Mouse (Mus musculus): ENCODE data around the gene Hs2st1. TPM values are rescaled to one million over a fixed set of nuclear protein-coding genes. Genes with fewer than 3 reads are reported as not detected.

The Hs2st1 gene
- total and polyA plus RNA-seq, 3 experiments, result 17.6 to 36.4 (median 29.7) TPM

DNA sequence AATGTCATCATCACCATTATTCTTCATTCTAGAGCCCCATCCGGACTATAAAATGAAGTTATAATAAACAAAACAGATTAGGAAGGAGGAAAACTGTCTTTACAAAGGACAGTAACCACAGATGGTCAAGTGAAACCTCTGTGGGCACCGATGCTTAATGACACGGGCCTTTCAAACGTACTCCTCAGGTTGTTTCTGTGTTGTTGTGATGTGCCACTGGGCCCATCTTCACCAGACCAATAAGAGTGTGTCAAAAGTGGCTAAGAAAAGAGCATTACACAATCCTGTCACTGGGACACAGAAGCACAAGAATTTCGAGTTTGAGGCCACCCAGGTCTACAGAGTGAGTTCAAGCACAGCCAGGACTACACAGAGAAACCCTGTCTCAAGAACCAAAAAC is 95.3 kb downstream of the Hs2st1 start:
- no peaks in the 10 kb centered on the region for H3K27me3 ChIP-seq (replicated peaks)
- no peak for DNase-seq (ENCODE audit: extremely low read depth)
- H3K9ac ChIP-seq (ENCODE audit: insufficient read depth, low read depth), result no peak overlapping the region
- no peak overlapping the region for H3K4me2 ChIP-seq (ENCODE audit: insufficient read depth, low read depth, poor library complexity, severe bottlenecking)
- in situ Hi-C loops (cut with MboI; ENCODE audit: low pct_ligation_motif_present, low pct_unique_long_range_greater_than_20kb, low sequenced_read_pairs) (no loop called here), dilution Hi-C loops (cut with MboI; ENCODE audit: extremely low pct_ligation_motif_present, extremely low pct_unique_long_range_greater_than_20kb, low sequenced_read_pairs) (no loop called here)
- H3K27ac ChIP-seq (ENCODE audit: insufficient read depth, low read depth), result no peak overlapping the region
- H3K79me2 ChIP-seq (replicated peaks; ENCODE audit: control insufficient read depth, extremely low read depth, insufficient read depth, poor library complexity, severe bottlenecking), result peaks cover 2% of the 10 kb centered on the region; the same call in 1 of the 2 replicates
- no peak overlapping the region for H3K4me3 ChIP-seq (replicated peaks in 1 of 3; ENCODE audit: low read depth in 2 of 3, low read length in 2 of 3, poor library complexity in 1 of 3)
- peaks cover 27 to 69% of the 10 kb centered on the region in 2 experiments for H3K4me1 ChIP-seq (ENCODE audit: control insufficient read depth in 1 of 2, insufficient read depth in 2 of 2)
- TF ChIP-seq POLR2AphosphoS2 (IDR thresholded peaks at IDR 0.05; ENCODE audit: low read depth, low read length), result no peak
- TF ChIP-seq JUND (conservative IDR thresholded peaks at IDR 0.05; ENCODE audit: low read depth, low read length), result no peak
- no peak for TF ChIP-seq NELFE (IDR thresholded peaks at IDR 0.05; ENCODE audit: low read depth, low read length)
- no peak for TF ChIP-seq PAX5 (IDR thresholded peaks at IDR 0.05; ENCODE audit: low read length)
- no peak for TF ChIP-seq RAD21 (IDR thresholded peaks at IDR 0.05; ENCODE audit: low read depth, low read length)
- TF ChIP-seq GABPA (IDR thresholded peaks at IDR 0.05; ENCODE audit: insufficient replicate concordance, low read depth, low read length), result no peak
- no peak for TF ChIP-seq E2F4 (IDR thresholded peaks at IDR 0.05; ENCODE audit: insufficient replicate concordance, low read depth, low read length)
- TF ChIP-seq RCOR1 (conservative IDR thresholded peaks at IDR 0.05; ENCODE audit: low read depth, low read length), result peak; percentile 42; the same call in 1 of the 2 replicates
- TF ChIP-seq UBTF (IDR thresholded peaks at IDR 0.05; ENCODE audit: low read depth, low read length), result no peak
- TF ChIP-seq IRF4 (IDR thresholded peaks at IDR 0.05; ENCODE audit: low read depth, low read length), result peak; percentile 52; the same call in 1 of the 2 replicates
- no peak for TF ChIP-seq MXI1 (IDR thresholded peaks at IDR 0.05; ENCODE audit: low read depth, low read length)
- no peak for TF ChIP-seq MYC (IDR thresholded peaks at IDR 0.05; ENCODE audit: low read depth, low read length)
- TF ChIP-seq CTCF (conservative IDR thresholded peaks at IDR 0.05 in 1 of 2, IDR thresholded peaks at IDR 0.05 in 1 of 2; ENCODE audit: low read depth in 2 of 2, low read length in 2 of 2), result no peak
- no peak for TF ChIP-seq TBP (conservative IDR thresholded peaks at IDR 0.05; ENCODE audit: low read depth, low read length)
- no peak for TF ChIP-seq POLR2A (IDR thresholded peaks at IDR 0.05; ENCODE audit: low read depth, low read length)
- no peak for TF ChIP-seq SMC3 (IDR thresholded peaks at IDR 0.05; ENCODE audit: low read depth, low read length)
- no peak for TF ChIP-seq USF1 (IDR thresholded peaks at IDR 0.05; ENCODE audit: low read depth, low read length)
- no peak for TF ChIP-seq ZNF384 (IDR thresholded peaks at IDR 0.05; ENCODE audit: low read depth, low read length)
- peak; percentile 72; the same call in 1 of the 2 replicates for TF ChIP-seq MEF2A (IDR thresholded peaks at IDR 0.05; ENCODE audit: borderline replicate concordance, low read depth, low read length)
- peak; percentile 38; the same call in 1 of the 2 replicates for TF ChIP-seq EP300 (IDR thresholded peaks at IDR 0.05; ENCODE audit: low read length)
- peak; percentile 69 for TF ChIP-seq BHLHE40 (IDR thresholded peaks at IDR 0.05; ENCODE audit: low read depth, low read length)
- no peak for TF ChIP-seq MAX (IDR thresholded peaks at IDR 0.05; ENCODE audit: low read length)
- TF ChIP-seq ETS1 (conservative IDR thresholded peaks at IDR 0.05; ENCODE audit: low read depth, low read length), result 0 out of 2 replicates have a peak, but pooled peaks have one; percentile 14
- no peak for TF ChIP-seq MAZ (IDR thresholded peaks at IDR 0.05; ENCODE audit: low read depth, low read length)
- peaks cover 0 to 19% of the 10 kb centered on the region in 2 experiments for H3K36me3 ChIP-seq (replicated peaks in 1 of 2; ENCODE audit: control insufficient read depth in 1 of 2, insufficient read depth in 1 of 2, low read length in 1 of 2)
- peaks cover 2% of the 10 kb centered on the region for H3K9me3 ChIP-seq (replicated peaks; ENCODE audit: low read length)

All from CH12.LX (cell line).